In the genomic region with DNA sequence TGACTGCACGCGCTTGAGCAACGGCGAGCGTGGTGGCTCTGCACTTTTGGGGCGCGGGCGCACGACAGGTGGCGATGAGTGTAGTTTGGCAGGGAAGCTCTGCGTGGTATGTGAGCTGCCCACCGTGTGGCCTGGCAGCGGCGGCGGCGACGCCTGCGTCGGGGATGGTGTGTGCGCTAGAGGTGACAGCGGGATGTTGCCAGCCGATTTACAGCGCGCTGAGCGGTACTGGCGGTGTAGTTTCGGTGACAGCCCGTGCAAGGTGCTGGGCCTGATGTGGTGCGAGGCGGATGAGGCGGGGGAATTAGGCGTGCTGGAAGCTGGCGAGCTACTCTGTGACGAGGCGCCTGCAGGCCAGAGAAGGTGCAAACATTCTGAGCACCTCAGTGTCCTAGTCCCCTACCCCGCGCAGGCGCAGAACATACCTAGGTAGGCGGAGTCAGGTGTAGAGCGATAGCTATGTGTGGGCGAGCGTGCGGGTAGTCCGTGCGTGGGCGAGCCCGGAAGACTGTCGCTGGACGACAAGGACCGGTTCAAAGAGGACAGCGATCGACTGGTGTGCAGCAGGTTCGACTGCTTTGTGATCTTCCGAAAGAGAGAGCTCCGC, we compare ENCODE assay signal across 7 mouse cellular contexts. TPM values are rescaled to one million over a fixed set of nuclear protein-coding genes. Genes with fewer than 3 reads are reported as not detected.
DNase-seq lines count a peak whose midpoint lies in the region; ATAC-seq and TF ChIP-seq lines count a peak whose summit lies in the region.

No protein-coding gene starts in this region.

- H3K4me2 ChIP-seq in forebrain, embryonic 13.5 days: peak overlapping the region; percentile 65
- peak overlapping the region; percentile 51 for H3K4me2 ChIP-seq in hindbrain, embryonic 15.5 days
- H3K4me2 ChIP-seq in limb, embryonic 11.5 days (ENCODE audit: low read depth, severe bottlenecking): peak overlapping the region; percentile 84

- WGBS in forebrain, embryonic 13.5 days: 3% methylated on average over 54 of the region's 55 CpGs
- WGBS in hindbrain, embryonic 15.5 days: 6% methylated on average over 55 of the region's 55 CpGs
- WGBS in limb, embryonic 11.5 days: 2% methylated on average over 55 of the region's 55 CpGs
- WGBS in midbrain, embryonic 10.5 days: under 1% methylated on average over 55 of the region's 55 CpGs
- 2% methylated on average over 55 of the region's 55 CpGs for WGBS in spleen, adult 2 months

- no peak overlapping the region for H3K27ac ChIP-seq in forebrain, embryonic 13.5 days
- H3K27ac ChIP-seq in hindbrain, embryonic 15.5 days (replicated peaks): no peak overlapping the region
- H3K27ac ChIP-seq in limb, embryonic 11.5 days (replicated peaks; ENCODE audit: low read depth, low read length): no peak overlapping the region
- no peak overlapping the region for H3K27ac ChIP-seq in midbrain, embryonic 10.5 days (replicated peaks)
- peak overlapping the region; percentile 61 for H3K27ac ChIP-seq in spleen, adult 2 months (ENCODE audit: insufficient read depth, low read length)

- no peaks in the 10 kb centered on the region for H3K9me3 ChIP-seq in forebrain, embryonic 13.5 days (replicated peaks)
- no peaks in the 10 kb centered on the region for H3K9me3 ChIP-seq in hindbrain, embryonic 15.5 days
- no peaks in the 10 kb centered on the region for H3K9me3 ChIP-seq in limb, embryonic 11.5 days (ENCODE audit: control insufficient read depth, low read length)
- H3K9me3 ChIP-seq in midbrain, embryonic 10.5 days (replicated peaks): peaks cover 5% of the 10 kb centered on the region; the same call in 1 of the 2 replicates

- peak; percentile 28 for TF ChIP-seq POLR2A in spleen, adult 2 months (IDR thresholded peaks at IDR 0.05; ENCODE audit: low read depth, low read length)

- peak; percentile 5; the same call in 1 of the 2 replicates for ATAC-seq in forebrain, embryonic 13.5 days
- no peak for ATAC-seq in hindbrain, embryonic 15.5 days (ENCODE audit: low FRiP score, low read depth)
- no peak for ATAC-seq in limb, embryonic 11.5 days (ENCODE audit: insufficient number of reproducible peaks, low FRiP score, low TSS enrichment, low read depth)

- H3K4me3 ChIP-seq in forebrain, embryonic 13.5 days: peak overlapping the region; percentile 34
- H3K4me3 ChIP-seq in hindbrain, embryonic 15.5 days: peak overlapping the region; percentile 9
- H3K4me3 ChIP-seq in limb, embryonic 11.5 days (ENCODE audit: low read depth, low read length): peak overlapping the region; percentile 35
- peak overlapping the region; percentile 52 for H3K4me3 ChIP-seq in midbrain, embryonic 10.5 days
- peak overlapping the region; percentile 60 for H3K4me3 ChIP-seq in spleen, adult 2 months (ENCODE audit: extremely low read depth, insufficient read depth, insufficient read length)

- H3K9ac ChIP-seq in forebrain, embryonic 13.5 days: peak overlapping the region; percentile 45
- peak overlapping the region; percentile 16; the same call in 1 of the 2 replicates for H3K9ac ChIP-seq in hindbrain, embryonic 15.5 days
- H3K9ac ChIP-seq in limb, embryonic 11.5 days (ENCODE audit: low read length): peak overlapping the region; percentile 40

- H3K36me3 ChIP-seq in forebrain, embryonic 13.5 days (ENCODE audit: poor library complexity, severe bottlenecking): peaks cover 82% of the 10 kb centered on the region
- peaks cover 72% of the 10 kb centered on the region for H3K36me3 ChIP-seq in hindbrain, embryonic 15.5 days
- H3K36me3 ChIP-seq in limb, embryonic 11.5 days (ENCODE audit: control insufficient read depth, insufficient read depth, low read length): no peaks in the 10 kb centered on the region
- peaks cover 37% of the 10 kb centered on the region for H3K36me3 ChIP-seq in midbrain, embryonic 10.5 days
- peaks cover 6% of the 10 kb centered on the region for H3K36me3 ChIP-seq in spleen, adult 2 months (ENCODE audit: control insufficient read depth, insufficient read depth, low read length)

- DNase-seq in ZHBTc4 (ENCODE audit: low read depth, low spot score): peak; percentile 96
- DNase-seq in cerebellum, adult 11 months: peak; percentile 81
- DNase-seq in limb, embryonic 11.5 days (ENCODE audit: low spot score): peak; percentile 77
- peak; percentile 64 for DNase-seq in midbrain, embryonic 10.5 days (ENCODE audit: low spot score)
- DNase-seq in spleen, adult 2 months (ENCODE audit: low read depth in 1 of 2, low spot score in 2 of 2): peak; percentile 84 to 89

- TF ChIP-seq CTCF in spleen, adult 2 months (IDR thresholded peaks at IDR 0.05; ENCODE audit: extremely low read depth, insufficient read depth, insufficient read length, insufficient replicate concordance): no peak

- peaks cover 23% of the 10 kb centered on the region for H3K4me1 ChIP-seq in forebrain, embryonic 13.5 days
- peaks cover 13% of the 10 kb centered on the region for H3K4me1 ChIP-seq in hindbrain, embryonic 15.5 days (replicated peaks)
- peaks cover 14% of the 10 kb centered on the region for H3K4me1 ChIP-seq in limb, embryonic 11.5 days (ENCODE audit: control insufficient read depth, insufficient read depth, low read length)
- peaks cover 34% of the 10 kb centered on the region for H3K4me1 ChIP-seq in midbrain, embryonic 10.5 days
- peaks cover 13% of the 10 kb centered on the region for H3K4me1 ChIP-seq in spleen, adult 2 months (ENCODE audit: control insufficient read depth, insufficient read depth, insufficient read length)

- peaks cover 60% of the 10 kb centered on the region for H3K27me3 ChIP-seq in forebrain, embryonic 13.5 days
- peaks cover 17% of the 10 kb centered on the region; the same call in 1 of the 2 replicates for H3K27me3 ChIP-seq in hindbrain, embryonic 15.5 days
- H3K27me3 ChIP-seq in limb, embryonic 11.5 days (ENCODE audit: control insufficient read depth, insufficient read depth, low read length): peaks cover 47% of the 10 kb centered on the region
- H3K27me3 ChIP-seq in midbrain, embryonic 10.5 days (ENCODE audit: low read depth, poor library complexity, severe bottlenecking): peaks cover 95% of the 10 kb centered on the region
- no peaks in the 10 kb centered on the region for H3K27me3 ChIP-seq in spleen, adult 2 months (ENCODE audit: control insufficient read depth, insufficient read depth, low read length)

RNA-seq across cellular contexts. Expression of gene Dnase2a, which starts 4.6 kb away (rescaled TPM):
- 6.9 and 9.4 TPM in 2 replicates for polyA plus RNA-seq in forebrain, embryonic 13.5 days (2015; fragmentation: Nextera tagmentation; extraction: Ambion mirVana)
- 5.7 and 7.3 TPM in 2 replicates for polyA plus RNA-seq in hindbrain, embryonic 15.5 days (2015; fragmentation: Nextera tagmentation; extraction: Ambion mirVana)
- 8.2 and 8.6 TPM in 2 replicates for polyA plus RNA-seq in limb, embryonic 11.5 days (2014; fragmentation: Nextera tagmentation; extraction: Ambion mirVana)
- 6.6 and 7.5 TPM in 2 replicates for polyA plus RNA-seq in midbrain, embryonic 10.5 days (2016; fragmentation: Nextera tagmentation; extraction: Ambion mirVana)
- polyA plus RNA-seq in spleen, adult 2 months (2012; rRNA removed): 43.4 and 44.9 TPM in 2 replicates

RNA-seq across cellular contexts. Expression of gene Klf1, which starts 11.3 kb away (rescaled TPM):
- 0.74 and 1.2 TPM in 2 replicates for polyA plus RNA-seq in forebrain, embryonic 13.5 days (2015; fragmentation: Nextera tagmentation; extraction: Ambion mirVana)
- 0.64 TPM in 2 replicates for polyA plus RNA-seq in hindbrain, embryonic 15.5 days (2015; fragmentation: Nextera tagmentation; extraction: Ambion mirVana)
- polyA plus RNA-seq in limb, embryonic 11.5 days (2014; fragmentation: Nextera tagmentation; extraction: Ambion mirVana): 9.1 and 11.0 TPM in 2 replicates
- polyA plus RNA-seq in midbrain, embryonic 10.5 days (2016; fragmentation: Nextera tagmentation; extraction: Ambion mirVana): 14.8 and 19.7 TPM in 2 replicates
- polyA plus RNA-seq in spleen, adult 2 months (2012; rRNA removed): 46.5 and 70.0 TPM in 2 replicates

RNA-seq across cellular contexts. Expression of gene Gcdh, which starts 19.3 kb away (rescaled TPM):
- polyA plus RNA-seq in forebrain, embryonic 13.5 days (2015; fragmentation: Nextera tagmentation; extraction: Ambion mirVana): 33.2 and 34.2 TPM in 2 replicates
- polyA plus RNA-seq in hindbrain, embryonic 15.5 days (2015; fragmentation: Nextera tagmentation; extraction: Ambion mirVana): 36.4 and 40.3 TPM in 2 replicates
- polyA plus RNA-seq in limb, embryonic 11.5 days (2014; fragmentation: Nextera tagmentation; extraction: Ambion mirVana): 42.1 and 43.3 TPM in 2 replicates
- 37.3 and 39.6 TPM in 2 replicates for polyA plus RNA-seq in midbrain, embryonic 10.5 days (2016; fragmentation: Nextera tagmentation; extraction: Ambion mirVana)
- polyA plus RNA-seq in spleen, adult 2 months (2012; rRNA removed): 44.2 and 48.3 TPM in 2 replicates

RNA-seq across cellular contexts. Expression of gene Mast1, which starts 24.2 kb away (rescaled TPM):
- 31.6 and 37.3 TPM in 2 replicates for polyA plus RNA-seq in forebrain, embryonic 13.5 days (2015; fragmentation: Nextera tagmentation; extraction: Ambion mirVana)
- polyA plus RNA-seq in hindbrain, embryonic 15.5 days (2015; fragmentation: Nextera tagmentation; extraction: Ambion mirVana): 72.4 and 81.1 TPM in 2 replicates
- 0.17 and 0.71 TPM in 2 replicates for polyA plus RNA-seq in limb, embryonic 11.5 days (2014; fragmentation: Nextera tagmentation; extraction: Ambion mirVana)
- 3.2 and 8.4 TPM in 2 replicates for polyA plus RNA-seq in midbrain, embryonic 10.5 days (2016; fragmentation: Nextera tagmentation; extraction: Ambion mirVana)
- polyA plus RNA-seq in spleen, adult 2 months (2012; rRNA removed): 0.70 and 0.74 TPM in 2 replicates

RNA-seq across cellular contexts. Expression of gene Rtbdn, which starts 33.8 kb away (rescaled TPM):
- polyA plus RNA-seq in forebrain, embryonic 13.5 days (2015; fragmentation: Nextera tagmentation; extraction: Ambion mirVana): 1.2 and 1.8 TPM in 2 replicates
- 2.8 and 3.5 TPM in 2 replicates for polyA plus RNA-seq in hindbrain, embryonic 15.5 days (2015; fragmentation: Nextera tagmentation; extraction: Ambion mirVana)
- polyA plus RNA-seq in limb, embryonic 11.5 days (2014; fragmentation: Nextera tagmentation; extraction: Ambion mirVana): 0.16 TPM in 1 of 2 replicates, not detected in the other
- polyA plus RNA-seq in midbrain, embryonic 10.5 days (2016; fragmentation: Nextera tagmentation; extraction: Ambion mirVana): 0.62 and 1.2 TPM in 2 replicates
- not detected in 2 replicates for polyA plus RNA-seq in spleen, adult 2 months (2012; rRNA removed)

Comparison
In these comparisons a context has a peak if more than half of its experiments do, and no peak if none do; other contexts are left out.
1. H3K4me3 ChIP-seq: peak in every context shown above with its lines; median percentile 60 in spleen, adult 2 months; 52 in midbrain, embryonic 10.5 days; 35 in limb, embryonic 11.5 days; 34 in forebrain, embryonic 13.5 days; 9 in hindbrain, embryonic 15.5 days.